37 mouse cellular contexts compared by ENCODE assay signal in genomic region chr7:5086921-5087440, GRCm38 (mm10). TPM values are rescaled to one million over a fixed set of nuclear protein-coding genes. Genes with fewer than 3 reads are reported as not detected.
DNase-seq lines count a peak whose midpoint lies in the region; ATAC-seq lines count a peak whose summit lies in the region.
"Had no signal": no experiment of that assay in that cellular context is flagged by ENCODE, and none has a peak within 500 bp of the region (broad histone marks: within the 10 kb centered on the region; RNA-seq: fewer than 3 reads in every experiment).

No protein-coding gene starts in this region.

- no peaks in the 10 kb centered on the region for H3K9me3 ChIP-seq in kidney, embryonic 14.5 days (ENCODE audit: control insufficient read depth, low read length)
- H3K9me3 ChIP-seq: embryonic facial prominence, embryonic 13.5 days; forebrain, embryonic 10.5 days; forebrain, embryonic 15.5 days; G1E; hindbrain, embryonic 12.5 days; limb, embryonic 13.5 days; liver, embryonic 12.5 days; midbrain, embryonic 13.5 days; neural tube, embryonic 13.5 days had no signal

- no peak overlapping the region for H3K9ac ChIP-seq in kidney, embryonic 14.5 days (ENCODE audit: low read depth, low read length)
- H3K9ac ChIP-seq: forebrain, embryonic 15.5 days; liver, embryonic 12.5 days; liver, postnatal 0 days; neural tube, embryonic 13.5 days had no signal

- peaks cover 52% of the 10 kb centered on the region for H3K36me3 ChIP-seq in kidney, embryonic 14.5 days (ENCODE audit: control insufficient read depth, insufficient read depth, low read length)

- WGBS in kidney, embryonic 14.5 days, result 45% methylated on average over 5 of the region's 5 CpGs

- H3K4me1 ChIP-seq in kidney, embryonic 14.5 days (ENCODE audit: control insufficient read depth, insufficient read depth, low read length), result 0 out of 2 replicates have a peak, but pooled peaks cover 6% of the 10 kb centered on the region

- H3K27me3 ChIP-seq in kidney, embryonic 14.5 days (ENCODE audit: control insufficient read depth, insufficient read depth, low read length), result no peaks in the 10 kb centered on the region
- H3K27me3 ChIP-seq: embryonic facial prominence, embryonic 13.5 days; forebrain, embryonic 15.5 days; hindbrain, embryonic 12.5 days; limb, embryonic 13.5 days; liver, embryonic 12.5 days; midbrain, embryonic 13.5 days; neural tube, embryonic 13.5 days; Patski had no signal

- no peak overlapping the region for H3K4me3 ChIP-seq in kidney, embryonic 14.5 days (ENCODE audit: low read length)
- H3K4me3 ChIP-seq: embryonic facial prominence, embryonic 13.5 days; forebrain, embryonic 10.5 days; forebrain, embryonic 15.5 days; hindbrain, embryonic 12.5 days; left cerebral cortex, adult 2 months; limb, embryonic 13.5 days; liver, embryonic 12.5 days; midbrain, embryonic 13.5 days; neural tube, embryonic 13.5 days had no signal

- H3K4me2 ChIP-seq in kidney, embryonic 14.5 days (replicated peaks; ENCODE audit: low read depth, low read length), result no peak overlapping the region
- H3K4me2 ChIP-seq: embryonic facial prominence, embryonic 13.5 days; forebrain, embryonic 15.5 days; hindbrain, embryonic 12.5 days; limb, embryonic 13.5 days; liver, embryonic 12.5 days; midbrain, embryonic 13.5 days; neural tube, embryonic 13.5 days had no signal

- ATAC-seq in kidney, embryonic 14.5 days (ENCODE audit: low FRiP score, low TSS enrichment), result no peak
- ATAC-seq: forebrain, embryonic 15.5 days; hindbrain, postnatal 0 days; liver, embryonic 12.5 days; liver, postnatal 0 days; lung, postnatal 0 days; midbrain, embryonic 13.5 days; Patski had no signal

- peak; percentile 14 for DNase-seq in cerebellum, adult 11-12 months
- no peak for DNase-seq in cerebellum, adult 18-20 months
- DNase-seq in heart, postnatal 14 days, result peak; percentile 27 to 30
- DNase-seq in heart, postnatal 4 days, result no peak
- peak; percentile 24 to 53 for DNase-seq in kidney, postnatal 36 days
- DNase-seq in testis, postnatal 10 days (ENCODE audit: low spot score), result peak; percentile 58
- no peak for DNase-seq in testis, postnatal 14 days (ENCODE audit: low spot score)
- DNase-seq: adrenal gland, postnatal 25 days; cerebellum, adult 8-10 months; kidney, adult 18-20 months; liver, postnatal 0 days; thymus, postnatal 36 days had no signal

- H3K27ac ChIP-seq in kidney, embryonic 14.5 days (ENCODE audit: low read depth, low read length), result no peak overlapping the region
- H3K27ac ChIP-seq: embryonic facial prominence, embryonic 13.5 days; forebrain, embryonic 10.5 days; forebrain, embryonic 15.5 days; hindbrain, embryonic 12.5 days; hindbrain, postnatal 0 days; left cerebral cortex, adult 2 months; limb, embryonic 13.5 days; liver, embryonic 12.5 days; macrophage; midbrain, embryonic 13.5 days; neural tube, embryonic 13.5 days had no signal

- intact Hi-C loops in heart, postnatal 14 days (cut with DNase I), result loop anchor here (10.0 kb wide), 2 partner anchors 942 to 1068 kb away; partner anchors contain the start of gene Zfp787

RNA-seq across cellular contexts. Expression of gene Epn1, which starts 6.9 kb away (rescaled TPM):
- total RNA-seq in heart, postnatal 14 days (2021), result 100 to 1,000 TPM; 181 TPM
- 100 to 1,000 TPM; 171 to 183 TPM for total RNA-seq in heart, postnatal 4 days (2021)
- 53.2 and 63.8 TPM in 2 replicates for polyA plus RNA-seq in kidney, embryonic 14.5 days (2014; fragmentation: Nextera tagmentation; extraction: Ambion mirVana)

RNA-seq across cellular contexts. Expression of gene U2af2, which starts 25.0 kb away (rescaled TPM):
- 10 to 100 TPM; 85.6 to 94.1 TPM for total RNA-seq in heart, postnatal 14 days (2021)
- total RNA-seq in heart, postnatal 4 days (2021), result 100 to 1,000 TPM; 136 to 145 TPM
- 120 and 148 TPM in 2 replicates for polyA plus RNA-seq in kidney, embryonic 14.5 days (2014; fragmentation: Nextera tagmentation; extraction: Ambion mirVana)

RNA-seq across cellular contexts. Expression of gene Rfpl4, which starts 29.8 kb away (rescaled TPM):
- not detected for total RNA-seq in heart, postnatal 14 days (2021)
- total RNA-seq in heart, postnatal 4 days (2021), result not detected
- polyA plus RNA-seq in kidney, embryonic 14.5 days (2014; fragmentation: Nextera tagmentation; extraction: Ambion mirVana), result not detected in 2 replicates
- total RNA-seq: adrenal gland, postnatal 25 days; common myeloid progenitor, adult 5-6 weeks; G1E; gastrocnemius, adult 18-20 months; gastrocnemius, postnatal 4 days; heart, postnatal 25 days; hindbrain, postnatal 0 days; layer of hippocampus, postnatal 14 days; left cerebral cortex, adult 2 months; left cerebral cortex, postnatal 25 days; megakaryocyte-erythroid progenitor cell, adult 5-6 weeks had no signal
- polyA plus RNA-seq: embryonic facial prominence, embryonic 13.5 days; forebrain, embryonic 10.5 days; forebrain, embryonic 15.5 days; frontal cortex, adult 2 months; G1E; heart, embryonic 14.5 days; hindbrain, embryonic 12.5 days; hindbrain, postnatal 0 days; limb, embryonic 13.5 days; liver, embryonic 12.5 days; liver, postnatal 0 days; lung, postnatal 0 days; macrophage; midbrain, embryonic 13.5 days; neural tube, embryonic 13.5 days; Patski; stomach, embryonic 14.5 days had no signal

RNA-seq across cellular contexts. Expression of gene Zfp580, which starts 35.6 kb away (rescaled TPM):
- 1 to 10 TPM; 5.5 to 7.9 TPM for total RNA-seq in heart, postnatal 14 days (2021)
- 10 to 100 TPM; 12.2 to 13.2 TPM for total RNA-seq in heart, postnatal 4 days (2021)
- polyA plus RNA-seq in kidney, embryonic 14.5 days (2014; fragmentation: Nextera tagmentation; extraction: Ambion mirVana), result 43.6 and 56.2 TPM in 2 replicates

RNA-seq across cellular contexts. Expression of gene Rasl2-9, which starts 38.8 kb away (rescaled TPM):
- 1 to 10 TPM; 5.3 to 5.8 TPM for total RNA-seq in heart, postnatal 14 days (2021)
- 1 to 10 TPM; 2.6 to 4.5 TPM for total RNA-seq in heart, postnatal 4 days (2021)
- 0.28 and 0.43 TPM in 2 replicates for polyA plus RNA-seq in kidney, embryonic 14.5 days (2014; fragmentation: Nextera tagmentation; extraction: Ambion mirVana)
- total RNA-seq: common myeloid progenitor, adult 5-6 weeks; hindbrain, postnatal 0 days; layer of hippocampus, postnatal 14 days; left cerebral cortex, postnatal 25 days; megakaryocyte-erythroid progenitor cell, adult 5-6 weeks had no signal
- polyA plus RNA-seq: forebrain, embryonic 15.5 days; stomach, embryonic 14.5 days had no signal

Comparison
In these comparisons a context has a peak if more than half of its experiments do, and no peak if none do; other contexts are left out.
1. DNase-seq: peak in cerebellum, adult 11-12 months (single experiment), heart, postnatal 14 days (2 of 2), kidney, postnatal 36 days (2 of 2) and testis, postnatal 10 days (single experiment); none in cerebellum, adult 18-20 months (0 of 2), heart, postnatal 4 days (single experiment) and testis, postnatal 14 days (single experiment).